Mouse (Mus musculus) liver, embryonic 16.5 days (tissue): ENCODE results near the gene B3galt6. TPM values are rescaled to one million over a fixed set of nuclear protein-coding genes. Genes with fewer than 3 reads are reported as not detected.
A peak's percentile ranks its signal among the peaks of the same experiment; 100 is the strongest.

Experiments used
- ATAC-seq: fragments of 200-750 bp; cut with Nextera tagmentation; 2 replicates; pipeline ENCODE4 v1.8.0; 2017; ENCODE audit warnings: low read depth, mild to moderate bottlenecking, moderate number of reproducible peaks, moderate library complexity
- H3K27ac ChIP-seq: fragments of 300-500 bp; sonication (generic); 2 replicates; pipeline ENCODE4 v1.5.1; 2014; ENCODE audit warnings: mild to moderate bottlenecking, low read length
- H3K27me3 ChIP-seq: fragments of 300-500 bp; sonication (generic); 2 replicates; pipeline ENCODE4 v1.6.1; 2014; ENCODE audit warnings: low read depth, low read length, mixed read lengths; ENCODE audit not compliant: control insufficient read depth, insufficient read depth
- H3K36me3 ChIP-seq: fragments of 300-500 bp; sonication (generic); 2 replicates; pipeline ENCODE4 v1.6.1; 2014; ENCODE audit warnings: mild to moderate bottlenecking; ENCODE audit not compliant: control insufficient read depth, insufficient read depth
- H3K4me1 ChIP-seq: fragments of 300-500 bp; sonication (generic); 2 replicates; pipeline ENCODE4 v1.6.1; 2014; ENCODE audit warnings: low read depth, low read length, mixed read lengths; ENCODE audit not compliant: control insufficient read depth
- H3K4me2 ChIP-seq: fragments of 300-500 bp; sonication (generic); 2 replicates; pipeline ENCODE4 v1.6.1; 2014; ENCODE audit warnings: low read depth, low read length, mixed read lengths
- H3K4me3 ChIP-seq: fragments of 300-500 bp; sonication (generic); 2 replicates; pipeline ENCODE4 v1.5.1; 2014; ENCODE audit warnings: low read depth, mild to moderate bottlenecking, low read length
- H3K9ac ChIP-seq: fragments of 300-500 bp; sonication (generic); 2 replicates; pipeline ENCODE4 v1.6.1; 2014; ENCODE audit warnings: low read depth, low read length
- H3K9me3 ChIP-seq: fragments of 300-500 bp; sonication (generic); replicated peaks from 2 replicates; pipeline ENCODE4 v1.6.1; 2016; ENCODE audit warnings: low read length; ENCODE audit not compliant: control insufficient read depth
- WGBS: fragments of 180-500 bp; shearing (Covaris S2); extraction: QIAGEN DNeasy Blood & Tissue Kit; methylation state at CpG from one replicate; pipeline ENCODE4 v1.1.7; 2014; ENCODE audit not compliant: insufficient replicate concordance; 5-methylcytosine and 5-hydroxymethylcytosine counted together
- polyA plus RNA-seq: library from polyadenylated mRNA; unstranded; fragments of >200 nt; fragmentation: Nextera tagmentation; extraction: Ambion mirVana; gene quantifications from 2 replicates; pipeline ENCODE4 v1.2.1, GENCODE M21; 2015

Gene B3galt6
- polyA plus RNA-seq = 3.3 and 3.6 TPM in 2 replicates

DNA sequence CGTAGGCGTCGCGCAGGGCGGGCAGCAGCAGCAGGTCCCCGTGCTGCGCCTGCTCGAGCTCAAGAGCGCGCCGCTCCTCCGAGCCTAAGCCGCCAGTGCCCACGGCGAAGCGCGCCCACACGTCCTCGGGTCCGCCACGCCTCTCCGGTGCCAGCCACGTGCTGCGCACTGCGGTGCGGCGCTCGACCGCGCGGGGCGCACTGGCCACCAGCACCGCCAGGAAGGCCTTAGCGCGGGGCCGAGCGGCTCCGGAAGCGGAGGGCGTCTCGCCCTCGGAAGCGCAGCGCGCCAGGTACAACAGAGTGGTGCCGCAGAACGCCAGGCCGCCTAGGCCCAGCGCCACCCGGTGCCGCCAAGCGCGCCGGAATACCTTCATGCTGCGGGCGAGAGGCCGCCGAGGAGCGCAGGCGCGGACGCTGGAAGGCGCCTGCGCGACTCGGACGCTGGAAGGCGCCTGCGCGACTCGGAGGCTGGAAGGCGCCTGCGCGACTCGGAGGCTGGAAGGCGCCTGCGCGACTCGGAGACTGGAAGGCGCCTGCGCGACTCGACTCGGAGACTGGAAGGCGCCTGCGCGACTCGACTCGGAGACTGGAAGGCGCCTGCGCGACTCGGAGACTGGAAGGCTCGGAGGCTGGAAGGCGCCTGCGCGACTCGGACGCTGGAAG lies at the start of gene B3galt6, which contains the start of gene Sdf4:
TSS of gene B3galt6 (minus strand) at position 409 of the 665 bp plus-strand sequence.
TSS of gene Sdf4 (plus strand) at position 632 of the 665 bp plus-strand sequence.
- Histone ChIP-seq H3K4me3 (peak within 1 kb of the TSS; percentile 85), H3K36me3 (peaks cover 6% of the 10 kb centered on the region; the same call in 1 of the 2 replicates), H3K9ac (peak within 1 kb of the TSS; percentile 91), H3K9me3 (no peaks in the 10 kb centered on the region), H3K4me2 (peak within 1 kb of the TSS; percentile 100), H3K27ac (peak within 1 kb of the TSS; percentile 98), H3K4me1 (peaks cover 54% of the 10 kb centered on the region), H3K27me3 (no peaks in the 10 kb centered on the region)
- WGBS = under 1% methylated on average over 99 of the region's 99 CpGs
- ATAC-seq = peak; percentile 81

DNA sequence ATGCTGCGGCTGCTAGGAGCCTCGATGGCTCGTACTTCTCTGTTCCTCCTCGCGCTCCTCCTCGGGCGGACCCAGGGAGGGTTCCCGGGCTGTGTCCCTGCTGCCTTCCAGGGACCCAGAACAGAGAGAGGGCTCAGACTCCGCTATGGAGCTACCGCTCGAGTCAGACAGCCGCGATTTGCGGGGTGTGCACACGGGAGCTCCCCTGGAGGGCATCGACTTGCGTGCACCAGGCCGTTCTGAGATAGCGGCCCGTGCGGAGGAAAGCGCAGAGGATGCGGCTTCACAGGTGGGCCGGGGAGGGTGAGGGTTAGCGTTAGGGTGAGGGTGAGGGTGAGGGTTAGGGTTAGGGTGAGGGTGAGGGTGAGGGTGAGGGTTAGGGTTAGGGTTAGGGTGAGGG lies 42.5 kb upstream of the B3galt6 start:
- no peak for ATAC-seq
- peaks cover 5% of the 10 kb centered on the region; the same call in 1 of the 2 replicates for H3K4me1 ChIP-seq
- H3K4me2 ChIP-seq = no peak overlapping the region
- no peak overlapping the region for H3K9ac ChIP-seq
- WGBS = 11% methylated on average over 25 of the region's 25 CpGs
- no peaks in the 10 kb centered on the region for H3K36me3 ChIP-seq
- no peaks in the 10 kb centered on the region for H3K9me3 ChIP-seq
- H3K4me3 ChIP-seq = no peak overlapping the region
- peaks cover 22% of the 10 kb centered on the region for H3K27me3 ChIP-seq
- no peak overlapping the region for H3K27ac ChIP-seq

DNA sequence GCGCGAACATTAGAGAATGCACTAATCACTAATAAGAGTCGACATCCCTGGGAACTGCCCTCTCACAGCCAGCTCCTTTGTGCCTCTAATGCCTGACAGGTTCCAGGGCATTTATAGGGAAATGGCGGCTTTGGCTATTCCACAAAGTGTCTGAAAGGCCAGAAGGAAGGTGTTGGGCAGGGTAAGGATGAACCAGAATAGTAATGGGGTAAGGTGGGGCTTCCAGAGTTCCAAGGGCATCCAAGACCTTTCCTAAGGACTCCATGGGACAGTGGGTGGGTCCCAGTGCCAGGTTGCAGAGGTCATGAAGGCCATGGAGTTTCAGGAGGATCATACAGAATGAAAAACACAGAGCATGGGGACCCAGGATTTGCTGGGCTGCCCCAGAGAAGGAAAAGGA lies 41.9 kb upstream of the B3galt6 start:
- H3K9ac ChIP-seq = no peak overlapping the region
- H3K4me2 ChIP-seq = no peak overlapping the region
- H3K36me3 ChIP-seq = no peaks in the 10 kb centered on the region
- H3K4me1 ChIP-seq = peaks cover 5% of the 10 kb centered on the region; the same call in 1 of the 2 replicates
- ATAC-seq = no peak
- H3K4me3 ChIP-seq = no peak overlapping the region
- no peak overlapping the region for H3K27ac ChIP-seq
- H3K27me3 ChIP-seq = peaks cover 22% of the 10 kb centered on the region
- WGBS = 60% methylated on average over 4 of the region's 4 CpGs
- no peaks in the 10 kb centered on the region for H3K9me3 ChIP-seq

DNA sequence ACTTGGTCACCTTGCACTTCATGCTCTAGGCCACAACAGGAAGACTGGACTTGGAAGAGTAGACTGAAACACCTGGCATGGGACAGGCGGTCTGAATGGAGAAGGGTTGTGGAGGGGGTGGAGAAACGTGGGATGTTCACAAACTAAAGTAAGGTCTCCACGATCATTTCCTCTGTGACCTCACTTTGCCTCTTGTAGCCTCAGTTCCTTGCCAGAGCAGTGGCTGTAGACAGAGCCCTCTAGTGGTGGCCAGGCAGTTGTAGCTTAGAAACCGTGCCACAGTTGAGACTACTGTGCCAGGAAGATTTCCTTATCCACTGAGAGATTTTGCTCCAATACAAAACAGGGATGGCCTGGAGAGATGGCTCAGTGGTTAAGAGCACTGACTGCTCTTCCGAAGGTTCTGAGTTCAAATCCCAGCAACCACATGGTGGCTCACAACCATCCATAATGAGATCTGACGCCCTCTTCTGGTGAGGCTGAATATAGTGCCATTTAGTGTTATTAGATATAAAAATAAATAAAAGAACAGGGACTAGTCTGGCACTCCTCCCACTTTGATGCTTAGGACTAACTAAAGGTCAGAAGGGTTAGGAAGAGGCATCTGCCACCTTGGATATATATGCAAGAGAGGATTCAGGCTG lies 41.1 kb upstream of the B3galt6 start:
- Histone ChIP-seq H3K4me1 (peaks cover 5% of the 10 kb centered on the region; the same call in 1 of the 2 replicates), H3K27ac (no peak overlapping the region), H3K9ac (no peak overlapping the region), H3K9me3 (no peaks in the 10 kb centered on the region), H3K4me2 (no peak overlapping the region), H3K27me3 (peaks cover 22% of the 10 kb centered on the region), H3K4me3 (no peak overlapping the region), H3K36me3 (no peaks in the 10 kb centered on the region)
- no peak for ATAC-seq
- WGBS = 24% methylated on average over 6 of the region's 6 CpGs

DNA sequence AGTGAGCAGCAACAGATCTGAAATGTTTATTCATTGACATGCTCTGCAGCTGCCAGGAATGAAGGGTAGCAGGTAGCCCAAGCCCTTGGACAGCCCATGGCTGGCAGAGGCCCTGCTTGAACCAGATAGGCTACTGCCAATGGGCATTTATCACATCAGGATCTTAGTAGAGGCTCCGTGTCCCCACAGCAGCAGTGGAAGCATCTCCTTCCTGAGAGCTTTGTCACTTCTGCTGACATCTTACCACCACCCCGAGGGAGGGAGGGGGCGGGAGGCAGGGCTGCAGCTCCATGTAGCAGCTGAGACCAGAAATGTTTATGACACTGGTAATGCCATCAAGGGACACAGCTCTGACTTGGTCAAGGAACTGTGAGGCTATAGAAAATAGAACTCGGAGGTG lies 40.4 kb upstream of the B3galt6 start:
- peaks cover 22% of the 10 kb centered on the region for H3K27me3 ChIP-seq
- no peak overlapping the region for H3K4me2 ChIP-seq
- peaks cover 5% of the 10 kb centered on the region; the same call in 1 of the 2 replicates for H3K4me1 ChIP-seq
- ATAC-seq = no peak
- 48% methylated on average over 4 of the region's 4 CpGs for WGBS
- no peak overlapping the region for H3K4me3 ChIP-seq
- no peaks in the 10 kb centered on the region for H3K9me3 ChIP-seq
- no peak overlapping the region for H3K9ac ChIP-seq
- no peaks in the 10 kb centered on the region for H3K36me3 ChIP-seq
- no peak overlapping the region for H3K27ac ChIP-seq

DNA sequence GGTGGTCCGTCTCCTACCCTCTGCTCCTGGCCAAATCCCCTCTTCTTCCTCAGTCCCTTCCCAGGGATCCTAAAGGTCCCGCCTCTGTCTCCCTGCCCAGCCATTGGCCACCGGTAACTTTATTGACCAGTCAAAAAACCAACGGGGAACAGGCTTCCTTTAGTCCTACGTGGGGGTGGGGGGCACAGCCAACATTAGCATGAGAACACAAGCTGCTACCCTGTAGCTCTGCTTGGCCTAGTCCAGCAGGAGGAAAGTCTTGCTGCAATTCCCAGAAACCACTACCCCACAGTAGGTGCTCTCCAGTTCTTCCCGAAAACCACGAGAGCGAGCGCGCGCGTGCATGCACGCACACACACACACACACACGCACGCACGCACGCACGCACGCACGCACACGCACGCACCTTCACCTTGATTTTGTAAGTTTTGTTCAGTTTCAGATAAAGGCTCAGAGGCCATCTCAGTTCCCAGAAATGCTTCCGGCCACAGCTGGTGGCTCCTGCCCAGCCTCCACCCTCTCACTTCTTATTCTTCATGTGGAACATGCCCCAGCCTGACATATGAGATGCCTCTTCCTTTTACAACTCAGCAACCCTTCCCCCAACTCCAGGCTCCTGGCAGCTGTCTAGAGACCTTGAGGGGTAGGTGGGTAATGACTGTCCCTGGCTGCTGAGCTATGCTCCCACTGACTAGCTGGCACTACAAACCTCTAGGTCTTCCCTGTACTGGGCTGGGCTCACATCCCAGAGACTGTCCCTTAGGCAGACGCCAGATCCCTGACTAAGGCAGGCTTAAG lies 39.3 kb upstream of the B3galt6 start:
- Histone ChIP-seq H3K36me3 (no peaks in the 10 kb centered on the region), H3K4me3 (peak overlapping the region; percentile 55), H3K4me2 (peak overlapping the region; percentile 52), H3K4me1 (peaks cover 5% of the 10 kb centered on the region; the same call in 1 of the 2 replicates), H3K27me3 (peaks cover 22% of the 10 kb centered on the region), H3K9ac (peak overlapping the region; percentile 35; the same call in 1 of the 2 replicates), H3K27ac (peak overlapping the region; percentile 68), H3K9me3 (no peaks in the 10 kb centered on the region)
- peak; percentile 75 for ATAC-seq
- WGBS = 4% methylated on average over 24 of the region's 24 CpGs

DNA sequence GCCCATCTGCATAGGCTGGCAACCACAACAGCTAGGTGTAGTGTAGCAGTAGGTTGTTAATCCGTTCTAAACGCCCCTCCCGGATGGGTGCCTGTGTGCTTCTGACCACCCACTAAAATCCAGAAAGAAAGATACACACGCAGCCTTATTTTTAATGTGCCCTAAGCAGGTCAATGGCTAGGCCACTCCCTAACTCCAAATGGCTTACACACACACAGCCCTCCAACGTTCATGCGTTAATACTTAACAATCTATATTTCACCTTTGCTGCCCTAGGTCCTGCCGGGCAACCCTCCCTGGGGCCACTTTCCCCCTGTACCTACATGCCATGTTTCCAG lies 38.8 kb upstream of the B3galt6 start:
- Histone ChIP-seq H3K4me3 (peak overlapping the region; percentile 55), H3K27me3 (peaks cover 21% of the 10 kb centered on the region), H3K9me3 (no peaks in the 10 kb centered on the region), H3K9ac (peak overlapping the region; percentile 35; the same call in 1 of the 2 replicates), H3K36me3 (no peaks in the 10 kb centered on the region), H3K4me1 (peaks cover 7% of the 10 kb centered on the region; the same call in 1 of the 2 replicates), H3K27ac (peak overlapping the region; percentile 68), H3K4me2 (peak overlapping the region; percentile 52)
- WGBS = 14% methylated on average over 7 of the region's 7 CpGs
- peak; percentile 22 for ATAC-seq

DNA sequence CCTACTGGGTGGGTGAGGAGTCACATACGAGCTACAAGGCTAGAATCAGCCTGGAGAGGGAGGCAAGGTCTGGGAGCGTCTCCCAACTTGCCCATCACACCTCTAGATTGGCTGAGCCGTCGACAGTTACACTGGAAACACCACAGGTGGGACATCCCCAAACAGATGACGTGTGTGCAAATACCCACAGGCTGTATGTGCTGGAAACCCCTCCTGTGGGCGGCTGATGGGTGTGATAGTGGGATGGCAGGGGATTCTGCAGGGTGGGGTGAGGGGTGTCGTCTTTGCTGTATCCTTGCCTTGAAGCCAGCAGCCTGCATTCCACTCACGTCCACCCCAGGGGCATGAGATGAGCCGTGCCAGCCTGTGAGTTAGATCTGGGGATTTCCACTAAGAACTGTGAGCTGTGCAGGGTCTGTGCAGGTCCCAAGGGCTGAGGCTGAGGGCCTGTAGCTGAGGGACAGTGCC lies 38.2 kb upstream of the B3galt6 start:
- peak overlapping the region; percentile 55 for H3K4me3 ChIP-seq
- H3K27ac ChIP-seq = no peak overlapping the region
- no peak for ATAC-seq
- no peaks in the 10 kb centered on the region for H3K36me3 ChIP-seq
- peak overlapping the region; percentile 35; the same call in 1 of the 2 replicates for H3K9ac ChIP-seq
- H3K27me3 ChIP-seq = peaks cover 16% of the 10 kb centered on the region
- peaks cover 11% of the 10 kb centered on the region; the same call in 1 of the 2 replicates for H3K4me1 ChIP-seq
- H3K9me3 ChIP-seq = no peaks in the 10 kb centered on the region
- 52% methylated on average over 9 of the region's 9 CpGs for WGBS
- peak overlapping the region; percentile 52 for H3K4me2 ChIP-seq
